Mouse (Mus musculus): ENCODE results near the gene Pid1.

GRCm38 (mm10) chr1:84131799-84132198 lies 232.2 kb downstream of the Pid1 start:
- TF ChIP-seq CTCF (IDR thresholded peaks at IDR 0.05; ENCODE audit: extremely low read depth, insufficient read length, insufficient replicate concordance, low read depth, low read length) (no peak), POLR2A (IDR thresholded peaks at IDR 0.05; ENCODE audit: low read depth, low read length) (no peak)

Data from small intestine, adult 2 months (tissue).